Mouse (Mus musculus) MEL (cell line): ENCODE measurements around the gene Inip.

Experiments
- CTCF ChIP-seq, 3 experiments: IDR thresholded peaks in 2 of 3; conservative IDR thresholded peaks in 1 of 3; 2 replicates each; pipeline ENCODE4 v1.5.1; 2011 to 2012; ENCODE audit warnings: low read length in 3 of 3, low read depth in 2 of 3, mild to moderate bottlenecking in 2 of 3, improper control_type of control experiment in 1 of 3, inconsistent platforms in 1 of 3, mixed read lengths in 1 of 3, moderate library complexity in 1 of 3; ENCODE audit not compliant: control insufficient read depth in 1 of 3, insufficient read depth in 1 of 3, poor library complexity in 1 of 3, severe bottlenecking in 1 of 3
- E2F4 ChIP-seq: IDR thresholded peaks from 2 replicates; pipeline ENCODE4 v1.6.1; 2011; ENCODE audit warnings: low read depth, low read length, improper control_type of control experiment, borderline replicate concordance
- ELF1 ChIP-seq: IDR thresholded peaks from 2 replicates; pipeline ENCODE4 v1.6.1; 2014; ENCODE audit warnings: low read depth, mild to moderate bottlenecking, inconsistent platforms, low read length, improper control_type of control experiment, moderate library complexity
- GATA1 ChIP-seq: IDR thresholded peaks from 2 replicates; pipeline ENCODE4 v1.6.1; 2011; ENCODE audit warnings: low read depth, low read length, improper control_type of control experiment
- POLR2A ChIP-seq, 2 experiments: IDR thresholded peaks; 2 replicates each; pipeline ENCODE4 v1.6.1; 2011 to 2012; ENCODE audit warnings: low read length in 2 of 2, mild to moderate bottlenecking in 2 of 2, control low read depth in 1 of 2, improper control_type of control experiment in 1 of 2, low read depth in 1 of 2, moderate library complexity in 1 of 2; ENCODE audit not compliant: control insufficient read depth in 1 of 2, insufficient read depth in 1 of 2, poor library complexity in 1 of 2
- RCOR1 ChIP-seq: IDR thresholded peaks from 2 replicates; pipeline ENCODE4 v1.6.1; 2012; ENCODE audit warnings: low read depth, mild to moderate bottlenecking, inconsistent platforms, low read length, improper control_type of control experiment
- SIN3A ChIP-seq: IDR thresholded peaks from 2 replicates; pipeline ENCODE4 v1.6.1; 2012; ENCODE audit warnings: low read length, improper control_type of control experiment, inconsistent platforms
- TAL1 ChIP-seq: IDR thresholded peaks from 2 replicates; pipeline ENCODE4 v1.6.1; 2012; ENCODE audit warnings: mild to moderate bottlenecking, inconsistent platforms, low read length, moderate library complexity, mixed read lengths

- TF ChIP-seq CTCF (IDR thresholded peaks at IDR 0.05 in 2 of 3, conservative IDR thresholded peaks at IDR 0.05 in 1 of 3; ENCODE audit: control insufficient read depth in 1 of 3, insufficient read depth in 1 of 3, low read depth in 2 of 3, low read length in 3 of 3, poor library complexity in 1 of 3, severe bottlenecking in 1 of 3): no peak
- TF ChIP-seq E2F4: no peak
- TF ChIP-seq GATA1: no peak
- no peak for TF ChIP-seq POLR2A (IDR thresholded peaks at IDR 0.05; ENCODE audit: control insufficient read depth in 1 of 2, insufficient read depth in 1 of 2, low read depth in 1 of 2, low read length in 2 of 2, poor library complexity in 1 of 2)
- no peak for TF ChIP-seq RCOR1
- TF ChIP-seq TAL1: no peak
- no peak for TF ChIP-seq ELF1
- TF ChIP-seq SIN3A: no peak
Measured at GRCm38 (mm10) chr4:59823470-59823869, 22.1 kb upstream of the Inip start.
